Mouse (Mus musculus): Measurements from ENCODE around the gene Prrt2. TPM values are rescaled to one million over a fixed set of nuclear protein-coding genes. Genes with fewer than 3 reads are reported as not detected.
A peak's percentile ranks its signal among the peaks of the same experiment; 100 is the strongest.

Gene Prrt2
- total and polyA plus RNA-seq, 2 experiments from 2014 or later, result 109 to 155 TPM

DNA sequence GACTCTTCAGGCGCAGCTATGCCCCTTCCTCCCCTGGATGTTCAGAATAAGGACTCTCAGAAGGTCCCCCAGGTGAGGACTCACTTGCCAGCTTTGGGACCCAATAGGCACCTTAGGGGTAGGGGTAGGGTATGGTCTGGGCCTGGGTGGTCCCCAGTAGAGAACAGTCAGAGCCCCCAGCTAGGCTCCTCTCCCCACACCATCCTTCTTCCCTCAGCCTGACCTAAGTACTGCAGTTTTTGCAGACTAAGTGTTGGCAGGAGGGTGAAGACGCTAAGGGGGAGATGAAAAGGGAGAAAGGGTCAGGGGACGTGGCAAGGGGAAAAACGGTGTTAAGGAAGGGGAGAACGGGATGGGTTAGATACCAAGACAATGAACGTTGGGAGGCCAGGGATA is 3.1 kb downstream of the Prrt2 start:
- no peak overlapping the region for H3K4me3 ChIP-seq (ENCODE audit: low read depth, low read length)

DNA sequence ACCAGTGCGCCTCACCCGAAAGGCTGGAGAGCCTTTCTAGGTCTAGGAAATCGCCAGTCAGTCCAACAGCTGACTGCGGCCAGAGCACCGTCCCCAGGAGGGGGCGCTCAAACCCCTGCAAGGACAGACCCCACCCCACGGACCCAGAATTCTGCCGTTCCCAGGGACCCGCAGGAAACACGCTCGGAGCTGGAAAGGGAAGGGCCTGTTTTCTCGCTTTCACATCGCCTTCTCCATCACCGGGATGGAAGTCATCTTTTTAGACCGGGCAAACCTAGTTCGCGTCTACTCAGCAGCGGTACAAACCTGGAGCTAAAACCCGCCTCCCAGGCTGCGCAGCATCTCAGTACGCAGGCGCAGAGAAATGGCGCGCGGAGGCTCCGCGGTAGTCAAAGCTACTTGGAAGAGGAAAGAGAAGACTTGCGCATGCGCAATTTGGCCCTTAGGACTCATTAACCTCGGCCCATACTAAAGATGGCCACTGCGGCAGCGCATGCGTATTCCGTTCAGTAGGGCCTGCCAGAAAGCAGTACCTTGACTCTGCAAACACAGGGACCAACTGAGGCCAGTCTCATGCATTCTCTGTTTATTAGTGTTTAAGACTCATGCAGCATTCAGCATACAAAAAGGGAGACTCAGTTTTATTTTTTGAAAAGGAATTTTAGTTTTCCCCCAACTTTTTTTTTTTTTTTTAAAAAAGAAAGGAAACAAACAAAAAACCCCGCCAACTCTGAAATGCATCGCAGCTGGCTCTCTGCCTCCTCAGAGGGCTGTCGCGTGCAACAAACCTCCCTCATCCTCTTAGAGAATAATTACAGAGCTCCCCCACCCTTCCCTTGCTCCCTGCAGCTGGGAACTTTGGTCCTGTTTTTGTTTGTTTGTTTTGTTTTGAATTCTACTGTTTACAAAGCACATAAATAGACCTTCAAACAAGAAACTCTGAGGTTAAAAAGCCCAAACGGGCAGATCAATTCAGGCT is 3.8 kb downstream of the Prrt2 start, which contains the start of gene Pagr1a:
TSS of gene Pagr1a (minus strand) at position 382 of the 979 bp plus-strand sequence.
- ATAC-seq (ENCODE audit: low FRiP score) (peak; percentile 83), DNase-seq (ENCODE audit: low spot score) (peak; percentile 100)
- H3K36me3 ChIP-seq (ENCODE audit: insufficient read depth, low read length), result peaks cover 13% of the 10 kb centered on the region; the same call in 1 of the 2 replicates
- H3K4me2 ChIP-seq (ENCODE audit: low read depth, low read length, poor library complexity, severe bottlenecking), result peak within 1 kb of the TSS; percentile 93
- peak within 1 kb of the TSS; percentile 52 for H3K4me3 ChIP-seq (ENCODE audit: low read depth, low read length)
- 4% methylated on average over 39 of the region's 39 CpGs for WGBS
- H3K27ac ChIP-seq (ENCODE audit: low read depth, low read length), result peak within 1 kb of the TSS; percentile 86
- no peaks in the 10 kb centered on the region for H3K9me3 ChIP-seq (ENCODE audit: low read length)
- no peaks in the 10 kb centered on the region for H3K27me3 ChIP-seq (ENCODE audit: insufficient read depth, low read length)
- TF ChIP-seq CTCF (IDR thresholded peaks at IDR 0.05), result peak; percentile 85
- H3K4me1 ChIP-seq (ENCODE audit: insufficient read depth, low read length), result peaks cover 36% of the 10 kb centered on the region
- H3K9ac ChIP-seq (replicated peaks; ENCODE audit: low read length, poor library complexity, severe bottlenecking), result peak within 1 kb of the TSS; percentile 79

More for the DNA sequence above, 3.1 kb downstream of the Prrt2 start:
- ATAC-seq (ENCODE audit: low FRiP score) (no peak), DNase-seq (ENCODE audit: low spot score) (no peak)
- 52% methylated on average over 6 of the region's 6 CpGs for WGBS
- Histone ChIP-seq H3K4me2 (ENCODE audit: low read depth, low read length, poor library complexity, severe bottlenecking) (peak overlapping the region; percentile 71; the same call in 1 of the 2 replicates), H3K36me3 (ENCODE audit: insufficient read depth, low read length) (peaks cover 19% of the 10 kb centered on the region; the same call in 1 of the 2 replicates), H3K9ac (replicated peaks; ENCODE audit: low read length, poor library complexity, severe bottlenecking) (peak overlapping the region; percentile 79), H3K9me3 (ENCODE audit: low read length) (no peaks in the 10 kb centered on the region), H3K27me3 (ENCODE audit: insufficient read depth, low read length) (no peaks in the 10 kb centered on the region), H3K27ac (ENCODE audit: low read depth, low read length) (peak overlapping the region; percentile 27), H3K4me1 (ENCODE audit: insufficient read depth, low read length) (peaks cover 36% of the 10 kb centered on the region)
- TF ChIP-seq CTCF (IDR thresholded peaks at IDR 0.05), result no peak

- Histone ChIP-seq H3K4me1 (ENCODE audit: insufficient read depth, low read length) (peaks cover 36% of the 10 kb centered on the region), H3K9ac (replicated peaks; ENCODE audit: low read length, poor library complexity, severe bottlenecking) (peak overlapping the region; percentile 70), H3K4me3 (ENCODE audit: low read depth, low read length) (peak overlapping the region; percentile 52), H3K27ac (ENCODE audit: low read depth, low read length) (peak overlapping the region; percentile 86), H3K9me3 (ENCODE audit: low read length) (no peaks in the 10 kb centered on the region), H3K4me2 (ENCODE audit: low read depth, low read length, poor library complexity, severe bottlenecking) (peak overlapping the region; percentile 93), H3K36me3 (ENCODE audit: insufficient read depth, low read length) (peaks cover 12% of the 10 kb centered on the region; the same call in 1 of the 2 replicates), H3K27me3 (ENCODE audit: insufficient read depth, low read length) (no peaks in the 10 kb centered on the region)
- ATAC-seq (ENCODE audit: low FRiP score) (peak; percentile 51), DNase-seq (ENCODE audit: low spot score) (peak; percentile 61)
- TF ChIP-seq CTCF (IDR thresholded peaks at IDR 0.05), result no peak
- under 1% methylated on average over 22 of the region's 22 CpGs for WGBS
These were observed 4.5 kb downstream of the Prrt2 start for GRCm38 (mm10) chr7:127016486-127016938.

DNA sequence TGATC is 4.7 kb downstream of the Prrt2 start, which contains the start of gene Pagr1b:
TSS of gene Pagr1b (minus strand) at position 4 of the 5 bp plus-strand sequence.
- no peak for ATAC-seq (ENCODE audit: low FRiP score)
- DNase-seq (ENCODE audit: low spot score), result no peak
- peaks cover 36% of the 10 kb centered on the region for H3K4me1 ChIP-seq (ENCODE audit: insufficient read depth, low read length)

DNA sequence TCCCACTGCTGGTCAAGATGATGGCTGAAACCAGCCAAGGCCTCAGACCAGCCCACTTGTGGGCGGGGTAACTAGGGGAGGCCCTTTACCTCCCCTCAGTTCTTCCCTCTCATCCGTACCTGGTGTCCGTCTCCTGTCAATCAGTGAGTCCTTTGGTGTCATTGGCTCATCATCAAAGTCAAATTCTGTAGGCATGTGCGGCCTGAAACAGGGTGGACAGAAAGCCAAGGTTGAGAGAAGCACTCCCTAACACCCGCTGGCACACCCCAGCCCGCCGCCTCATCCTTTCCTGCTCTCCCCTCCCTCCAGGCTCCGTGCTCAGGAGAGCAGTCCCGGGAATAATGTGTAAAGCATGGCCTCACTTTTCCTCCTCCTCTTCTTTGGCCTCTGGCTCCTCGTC is 4.9 kb downstream of the Prrt2 start:
- H3K4me2 ChIP-seq (ENCODE audit: low read depth, low read length, poor library complexity, severe bottlenecking), result peak overlapping the region; percentile 93
- H3K27me3 ChIP-seq (ENCODE audit: insufficient read depth, low read length), result no peaks in the 10 kb centered on the region
- ATAC-seq (ENCODE audit: low FRiP score), result no peak
- H3K4me3 ChIP-seq (ENCODE audit: low read depth, low read length), result peak overlapping the region; percentile 52
- H3K36me3 ChIP-seq (ENCODE audit: insufficient read depth, low read length), result peaks cover 12% of the 10 kb centered on the region; the same call in 1 of the 2 replicates
- peak overlapping the region; percentile 86 for H3K27ac ChIP-seq (ENCODE audit: low read depth, low read length)
- peak overlapping the region; percentile 70 for H3K9ac ChIP-seq (replicated peaks; ENCODE audit: low read length, poor library complexity, severe bottlenecking)
- no peak for TF ChIP-seq CTCF (IDR thresholded peaks at IDR 0.05)
- H3K9me3 ChIP-seq (ENCODE audit: low read length), result no peaks in the 10 kb centered on the region
- H3K4me1 ChIP-seq (ENCODE audit: insufficient read depth, low read length), result peaks cover 36% of the 10 kb centered on the region
- DNase-seq (ENCODE audit: low spot score), result peak; percentile 58
- WGBS, result 0% methylated on average over 10 of the region's 10 CpGs

More for the DNA sequence above, 4.7 kb downstream of the Prrt2 start, which contains the start of gene Pagr1b:
- H3K4me3 ChIP-seq (ENCODE audit: low read depth, low read length), result peak within 1 kb of the TSS; percentile 52
- no peak for TF ChIP-seq CTCF (IDR thresholded peaks at IDR 0.05)
- H3K9me3 ChIP-seq (ENCODE audit: low read length), result no peaks in the 10 kb centered on the region
- H3K27ac ChIP-seq (ENCODE audit: low read depth, low read length), result peak within 1 kb of the TSS; percentile 86
- H3K4me2 ChIP-seq (ENCODE audit: low read depth, low read length, poor library complexity, severe bottlenecking), result peak within 1 kb of the TSS; percentile 93
- peaks cover 12% of the 10 kb centered on the region; the same call in 1 of the 2 replicates for H3K36me3 ChIP-seq (ENCODE audit: insufficient read depth, low read length)
- H3K27me3 ChIP-seq (ENCODE audit: insufficient read depth, low read length), result no peaks in the 10 kb centered on the region
- peak within 1 kb of the TSS; percentile 70 for H3K9ac ChIP-seq (replicated peaks; ENCODE audit: low read length, poor library complexity, severe bottlenecking)

- no peak for ATAC-seq (ENCODE audit: low FRiP score)
- Histone ChIP-seq H3K4me2 (ENCODE audit: low read depth, low read length, poor library complexity, severe bottlenecking) (no peak overlapping the region), H3K4me3 (ENCODE audit: low read depth, low read length) (no peak overlapping the region), H3K27ac (ENCODE audit: low read depth, low read length) (no peak overlapping the region), H3K36me3 (ENCODE audit: insufficient read depth, low read length) (peaks cover 12% of the 10 kb centered on the region; the same call in 1 of the 2 replicates), H3K27me3 (ENCODE audit: insufficient read depth, low read length) (no peaks in the 10 kb centered on the region), H3K9ac (replicated peaks; ENCODE audit: low read length, poor library complexity, severe bottlenecking) (no peak overlapping the region), H3K4me1 (ENCODE audit: insufficient read depth, low read length) (peaks cover 30% of the 10 kb centered on the region), H3K9me3 (ENCODE audit: low read length) (no peaks in the 10 kb centered on the region)
- no peak for DNase-seq (ENCODE audit: low spot score)
- WGBS, result 95% methylated on average over 12 of the region's 12 CpGs
- no peak for TF ChIP-seq CTCF (IDR thresholded peaks at IDR 0.05)
These were observed 6.0 kb downstream of the Prrt2 start for GRCm38 (mm10) chr7:127014993-127015392.

Measured in midbrain, postnatal 0 days (tissue).